Mouse (Mus musculus) CH12.LX (cell line): Measurements from ENCODE around the gene Itpr2. TPM values are rescaled to one million over a fixed set of nuclear protein-coding genes. Genes with fewer than 3 reads are reported as not detected.

Experiments used
- DNase-seq: peaks from one replicate; pipeline ENCODE4 v3.0.0-alpha.2; 2013; ENCODE audit errors: extremely low read depth
- H3K27ac ChIP-seq: 2 replicates; pipeline ENCODE4 v1.5.1; 2012; ENCODE audit warnings: low read depth, mild to moderate bottlenecking, control low read depth, moderate library complexity; ENCODE audit not compliant: insufficient read depth
- H3K27me3 ChIP-seq: replicated peaks from 2 replicates; pipeline ENCODE3; 2012; ENCODE audit warnings: inconsistent platforms
- H3K36me3 ChIP-seq, 2 experiments: replicated peaks in 1 of 2; 2 replicates each; pipeline versions ENCODE3 to v1.6.1; 2012; ENCODE audit warnings: inconsistent platforms in 1 of 2, low read length in 1 of 2, mild to moderate bottlenecking in 1 of 2, mixed read lengths in 1 of 2, moderate library complexity in 1 of 2; ENCODE audit not compliant: control insufficient read depth in 1 of 2, insufficient read depth in 1 of 2
- H3K4me1 ChIP-seq, 2 experiments: 2 replicates each; pipeline ENCODE4 v1.6.1; 2012; ENCODE audit warnings: inconsistent platforms in 1 of 2, moderate library complexity in 1 of 2; ENCODE audit not compliant: insufficient read depth in 2 of 2, control insufficient read depth in 1 of 2
- H3K4me2 ChIP-seq: 2 replicates; pipeline ENCODE4 v1.6.1; 2012; ENCODE audit warnings: low read depth, mild to moderate bottlenecking, control low read depth; ENCODE audit not compliant: poor library complexity, insufficient read depth, severe bottlenecking
- H3K4me3 ChIP-seq, 3 experiments: fragments of 150-350 bp in 1 of 3; sonication (generic) in 1 of 3; replicated peaks in 1 of 3; 2 replicates each; pipeline versions ENCODE3 to v1.5.1; 2011 to 2012; ENCODE audit warnings: low read depth in 2 of 3, low read length in 2 of 3, mild to moderate bottlenecking in 2 of 3, moderate library complexity in 2 of 3, control low read depth in 1 of 3, improper control_type of control experiment in 1 of 3, inconsistent platforms in 1 of 3, mixed read lengths in 1 of 3; ENCODE audit not compliant: poor library complexity in 1 of 3
- H3K79me2 ChIP-seq: replicated peaks from 2 replicates; pipeline ENCODE4 v1.6.1; 2012; ENCODE audit warnings: mild to moderate bottlenecking, moderate library complexity; ENCODE audit not compliant: control insufficient read depth, poor library complexity, insufficient read depth, severe bottlenecking; ENCODE audit errors: extremely low read depth
- H3K9ac ChIP-seq: 2 replicates; pipeline ENCODE4 v1.6.1; 2012; ENCODE audit warnings: low read depth, mild to moderate bottlenecking, control low read depth, moderate library complexity; ENCODE audit not compliant: insufficient read depth
- H3K9me3 ChIP-seq: replicated peaks from 2 replicates; pipeline ENCODE3; 2012; ENCODE audit warnings: low read length, inconsistent platforms, mixed read lengths
- BHLHE40 ChIP-seq: IDR thresholded peaks from 2 replicates; pipeline ENCODE4 v1.6.1; 2011; ENCODE audit warnings: mild to moderate bottlenecking, low read depth, low read length, improper control_type of control experiment
- CHD1 ChIP-seq: IDR thresholded peaks from 2 replicates; pipeline ENCODE4 v1.6.1; 2012; ENCODE audit warnings: low read depth, low read length, improper control_type of control experiment, inconsistent platforms
- CHD2 ChIP-seq: IDR thresholded peaks from 2 replicates; pipeline ENCODE4 v1.6.1; 2011; ENCODE audit warnings: low read length, improper control_type of control experiment
- CTCF ChIP-seq, 2 experiments: IDR thresholded peaks in 1 of 2; conservative IDR thresholded peaks in 1 of 2; 2 replicates each; pipeline ENCODE4 v1.5.1; 2011 to 2012; ENCODE audit warnings: low read depth in 2 of 2, low read length in 2 of 2, improper control_type of control experiment in 1 of 2, inconsistent platforms in 1 of 2, mild to moderate bottlenecking in 1 of 2, moderate library complexity in 1 of 2
- ELF1 ChIP-seq: IDR thresholded peaks from 2 replicates; pipeline ENCODE4 v1.6.1; 2014; ENCODE audit warnings: low read depth, mild to moderate bottlenecking, inconsistent platforms, low read length, improper control_type of control experiment
- ETS1 ChIP-seq: conservative IDR thresholded peaks from 2 replicates; pipeline ENCODE4 v1.6.1; 2012; ENCODE audit warnings: low read depth, mild to moderate bottlenecking, inconsistent platforms, low read length, improper control_type of control experiment, moderate library complexity
- GABPA ChIP-seq: IDR thresholded peaks from 2 replicates; pipeline ENCODE4 v1.6.1; 2012; ENCODE audit warnings: low read depth, low read length, improper control_type of control experiment, inconsistent platforms; ENCODE audit not compliant: insufficient replicate concordance
- IRF4 ChIP-seq: IDR thresholded peaks from 2 replicates; pipeline ENCODE4 v1.6.1; 2014; ENCODE audit warnings: low read depth, mild to moderate bottlenecking, inconsistent platforms, low read length, improper control_type of control experiment
- JUN ChIP-seq: IDR thresholded peaks from 2 replicates; pipeline ENCODE4 v1.6.1; 2011; ENCODE audit warnings: low read depth, mild to moderate bottlenecking, low read length, improper control_type of control experiment, moderate library complexity; ENCODE audit not compliant: insufficient read depth
- JUND ChIP-seq: conservative IDR thresholded peaks from 2 replicates; pipeline ENCODE4 v1.6.1; 2011; ENCODE audit warnings: low read depth, low read length, improper control_type of control experiment
- KAT2A ChIP-seq: IDR thresholded peaks from 2 replicates; pipeline ENCODE4 v1.6.1; 2012; ENCODE audit warnings: low read length, improper control_type of control experiment, inconsistent platforms; ENCODE audit not compliant: insufficient replicate concordance
- MAFK ChIP-seq: IDR thresholded peaks from 2 replicates; pipeline ENCODE4 v1.6.1; 2011; ENCODE audit warnings: low read length, improper control_type of control experiment; ENCODE audit not compliant: insufficient replicate concordance
- MAX ChIP-seq: IDR thresholded peaks from 2 replicates; pipeline ENCODE4 v1.6.1; 2011; ENCODE audit warnings: low read length, improper control_type of control experiment
- MAZ ChIP-seq: IDR thresholded peaks from 2 replicates; pipeline ENCODE4 v1.6.1; 2012; ENCODE audit warnings: low read depth, mild to moderate bottlenecking, inconsistent platforms, low read length, improper control_type of control experiment, moderate library complexity
- MEF2A ChIP-seq: IDR thresholded peaks from 2 replicates; pipeline ENCODE4 v1.6.1; 2014; ENCODE audit warnings: low read depth, mild to moderate bottlenecking, inconsistent platforms, low read length, improper control_type of control experiment, borderline replicate concordance
- MXI1 ChIP-seq: IDR thresholded peaks from 2 replicates; pipeline ENCODE4 v1.6.1; 2011; ENCODE audit warnings: mild to moderate bottlenecking, low read depth, low read length, improper control_type of control experiment
- NRF1 ChIP-seq: IDR thresholded peaks from 2 replicates; pipeline ENCODE4 v1.6.1; 2014; ENCODE audit warnings: low read depth, mild to moderate bottlenecking, inconsistent platforms, low read length, improper control_type of control experiment, moderate library complexity
- PAX5 ChIP-seq: IDR thresholded peaks from 2 replicates; pipeline ENCODE4 v1.6.1; 2012; ENCODE audit warnings: low read length, inconsistent platforms, mixed read lengths
- POLR2AphosphoS2 ChIP-seq: IDR thresholded peaks from 2 replicates; pipeline ENCODE4 v1.6.1; 2011; ENCODE audit warnings: low read depth, low read length, improper control_type of control experiment
- RCOR1 ChIP-seq: conservative IDR thresholded peaks from 2 replicates; pipeline ENCODE4 v1.6.1; 2012; ENCODE audit warnings: low read depth, mild to moderate bottlenecking, inconsistent platforms, low read length, improper control_type of control experiment
- TBP ChIP-seq: conservative IDR thresholded peaks from 2 replicates; pipeline ENCODE4 v1.6.1; 2011; ENCODE audit warnings: low read depth, low read length, improper control_type of control experiment
- TCF12 ChIP-seq: IDR thresholded peaks from 2 replicates; pipeline ENCODE4 v1.6.1; 2014; ENCODE audit warnings: low read depth, mild to moderate bottlenecking, inconsistent platforms, low read length, improper control_type of control experiment
- UBTF ChIP-seq: IDR thresholded peaks from 2 replicates; pipeline ENCODE4 v1.6.1; 2012; ENCODE audit warnings: low read depth, mild to moderate bottlenecking, inconsistent platforms, low read length, improper control_type of control experiment, moderate library complexity
- USF2 ChIP-seq: conservative IDR thresholded peaks from 2 replicates; pipeline ENCODE4 v1.6.1; 2011; ENCODE audit warnings: low read depth, low read length, improper control_type of control experiment
- ZC3H11A ChIP-seq: IDR thresholded peaks from 2 replicates; pipeline ENCODE4 v1.6.1; 2012; ENCODE audit warnings: low read depth, mild to moderate bottlenecking, inconsistent platforms, low read length, improper control_type of control experiment
- ZKSCAN1 ChIP-seq: IDR thresholded peaks from 2 replicates; pipeline ENCODE4 v1.6.1; 2012; ENCODE audit warnings: low read depth, inconsistent platforms, low read length, improper control_type of control experiment, borderline replicate concordance
- ZMIZ1 ChIP-seq: IDR thresholded peaks from 2 replicates; pipeline ENCODE4 v1.6.1; 2012; ENCODE audit warnings: low read depth, mild to moderate bottlenecking, inconsistent platforms, low read length, improper control_type of control experiment
- ZNF384 ChIP-seq: IDR thresholded peaks from 2 replicates; pipeline ENCODE4 v1.6.1; 2012; ENCODE audit warnings: low read depth, low read length, improper control_type of control experiment, inconsistent platforms
- dilution Hi-C: fragments of 300-500 bp; cut with MboI; formaldehyde crosslinking; loops from 2 replicates; pipeline ENCODE4 v1.14.3; 2020; ENCODE audit warnings: low sequenced_read_pairs; ENCODE audit not compliant: extremely low pct_unique_long_range_greater_than_20kb, extremely low pct_ligation_motif_present
- in situ Hi-C: fragments of 300-500 bp; cut with MboI; formaldehyde crosslinking; loops from 3 replicates; pipeline ENCODE4 v1.14.3; 2019; ENCODE audit warnings: low sequenced_read_pairs, low pct_ligation_motif_present, low pct_unique_long_range_greater_than_20kb, mixed read lengths
- polyA plus RNA-seq: library from polyadenylated mRNA; unstranded; fragments of >175 nt; gene quantifications from 2 replicates; pipeline ENCODE4 v1.2.1, GENCODE M21; 2012; ENCODE audit warnings: low read depth; ENCODE audit not compliant: insufficient read length
- total RNA-seq, 2 experiments: library from RNA; depleted of rRNA; stranded (reverse); fragments of 300-350 nt in 1 of 2; fragments of >200 nt in 1 of 2; gene quantifications; 2 replicates each; pipeline ENCODE4 v1.2.3; 2012 to 2014

The Itpr2 gene
- total and polyA plus RNA-seq, 3 experiments, result 3.5 to 8.9 (median 4.4) TPM

GRCm38 (mm10) chr6:146341934-146342333 lies 160.1 kb downstream of the Itpr2 start:
- Histone ChIP-seq H3K4me2 (no peak overlapping the region), H3K9me3 (no peaks in the 10 kb centered on the region), H3K27me3 (no peaks in the 10 kb centered on the region), H3K36me3 (peaks cover 0 to 3% of the 10 kb centered on the region in 2 experiments), H3K79me2 (no peaks in the 10 kb centered on the region), H3K9ac (no peak overlapping the region), H3K27ac (no peak overlapping the region), H3K4me3 (no peak overlapping the region), H3K4me1 (peaks cover 0 to 9% of the 10 kb centered on the region in 2 experiments; a peak in 1 of 4 replicates)
- in situ Hi-C loops, result no loop called here
- no peak for DNase-seq
- TF ChIP-seq JUN (no peak), ELF1 (no peak), POLR2AphosphoS2 (no peak), CTCF (conservative IDR thresholded peaks at IDR 0.05 in 1 of 2, IDR thresholded peaks at IDR 0.05 in 1 of 2; ENCODE audit: low read depth in 2 of 2, low read length in 2 of 2) (no peak), GABPA (no peak), MAX (no peak), MXI1 (no peak), CHD2 (no peak), IRF4 (no peak), MAFK (no peak), ZKSCAN1 (no peak), TBP (no peak), ETS1 (no peak), USF2 (no peak), JUND (no peak), NRF1 (no peak), UBTF (no peak), ZMIZ1 (no peak), RCOR1 (no peak), BHLHE40 (no peak)
- dilution Hi-C loops, result no loop called here

- no peaks in the 10 kb centered on the region for H3K79me2 ChIP-seq
- in situ Hi-C loops, result no loop called here
- H3K36me3 ChIP-seq, result peaks cover 0 to 3% of the 10 kb centered on the region in 2 experiments
- no peak for DNase-seq
- H3K27me3 ChIP-seq, result no peaks in the 10 kb centered on the region
- no peak overlapping the region for H3K27ac ChIP-seq
- peaks cover 0 to 9% of the 10 kb centered on the region in 2 experiments; a peak in 1 of 4 replicates for H3K4me1 ChIP-seq
- no peak overlapping the region for H3K4me3 ChIP-seq
- dilution Hi-C loops, result no loop called here
- no peak for TF ChIP-seq UBTF
- no peak for TF ChIP-seq MAX
- no peak for TF ChIP-seq CHD1
- no peak for TF ChIP-seq USF2
- TF ChIP-seq PAX5, result no peak
- no peak for TF ChIP-seq ELF1
- no peak for TF ChIP-seq BHLHE40
- TF ChIP-seq ZC3H11A, result no peak
- no peak for TF ChIP-seq MXI1
- no peak for TF ChIP-seq KAT2A
- TF ChIP-seq MEF2A, result no peak
- TF ChIP-seq ZNF384, result no peak
- TF ChIP-seq GABPA, result no peak
- TF ChIP-seq TBP, result no peak
- no peak for TF ChIP-seq RCOR1
- no peak for TF ChIP-seq TCF12
- TF ChIP-seq MAZ, result no peak
- H3K9me3 ChIP-seq, result no peaks in the 10 kb centered on the region
- no peak overlapping the region for H3K4me2 ChIP-seq
- H3K9ac ChIP-seq, result no peak overlapping the region
Measured at GRCm38 (mm10) chr6:146341413-146341812, 160.6 kb downstream of the Itpr2 start.
